In the genomic region with DNA sequence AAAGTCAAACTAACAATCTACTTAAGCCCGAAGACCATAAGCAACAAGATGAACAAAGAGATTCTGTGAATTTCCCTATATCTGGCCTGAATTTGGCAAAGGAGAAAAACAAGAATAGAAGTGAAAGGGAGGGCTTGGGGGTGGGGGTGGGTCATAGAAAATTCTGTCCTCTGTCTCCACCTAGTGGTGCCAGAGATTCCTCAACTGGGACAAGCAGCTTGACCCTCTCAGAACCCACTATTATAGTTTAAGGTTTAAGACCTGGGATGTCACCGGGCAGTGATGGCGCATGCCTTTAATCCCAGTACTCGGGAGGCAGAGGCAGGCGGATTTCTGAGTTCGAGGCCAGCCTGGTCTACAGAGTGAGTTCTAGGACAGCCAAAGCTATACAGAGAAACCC, we compare ENCODE assay signal across 8 mouse cellular contexts. TPM values are rescaled to one million over a fixed set of nuclear protein-coding genes. Genes with fewer than 3 reads are reported as not detected.
DNase-seq lines count a peak whose midpoint lies in the region; ATAC-seq and TF ChIP-seq lines count a peak whose summit lies in the region.

No protein-coding gene starts in this region.

- DNase-seq in cerebellum, adult 11 months, result peak; percentile 18
- DNase-seq in cerebellum, adult 9-10 months, result no peak
- peak; percentile 89 for DNase-seq in midbrain, embryonic 11.5 days (ENCODE audit: low spot score, missing footprints)
- DNase-seq in midbrain, embryonic 10.5 days (ENCODE audit: low spot score), result no peak
- DNase-seq in heart, postnatal 0 days (ENCODE audit: low spot score), result peak; percentile 34
- DNase-seq in liver, postnatal 0 days, result peak; percentile 63
- DNase-seq in stomach, postnatal 0 days (ENCODE audit: low spot score), result peak; percentile 56

- no peaks in the 10 kb centered on the region for H3K4me1 ChIP-seq in midbrain, embryonic 11.5 days (ENCODE audit: control insufficient read depth, insufficient read depth, low read length)
- no peaks in the 10 kb centered on the region for H3K4me1 ChIP-seq in midbrain, embryonic 10.5 days
- peaks cover 52% of the 10 kb centered on the region for H3K4me1 ChIP-seq in bone marrow macrophage, adult 2 months (ENCODE audit: control insufficient read depth, insufficient read depth, low read length)
- H3K4me1 ChIP-seq in heart, postnatal 0 days (ENCODE audit: control insufficient read depth, insufficient read depth), result no peaks in the 10 kb centered on the region
- H3K4me1 ChIP-seq in liver, postnatal 0 days (ENCODE audit: insufficient read depth), result peaks cover 6% of the 10 kb centered on the region; the same call in 1 of the 2 replicates
- H3K4me1 ChIP-seq in stomach, postnatal 0 days (replicated peaks; ENCODE audit: control insufficient read depth, insufficient read depth), result no peaks in the 10 kb centered on the region

- ATAC-seq in midbrain, embryonic 11.5 days (ENCODE audit: low FRiP score), result no peak
- ATAC-seq in heart, postnatal 0 days (ENCODE audit: insufficient read depth, low read depth), result peak; percentile 67; the same call in 1 of the 2 replicates
- peak; percentile 55; the same call in 1 of the 2 replicates for ATAC-seq in liver, postnatal 0 days
- ATAC-seq in stomach, postnatal 0 days (ENCODE audit: low FRiP score, low TSS enrichment), result no peak; the same call in 1 of the 2 replicates

- no peak overlapping the region for H3K4me2 ChIP-seq in midbrain, embryonic 11.5 days
- no peak overlapping the region for H3K4me2 ChIP-seq in heart, postnatal 0 days (ENCODE audit: low read depth, low read length)
- no peak overlapping the region for H3K4me2 ChIP-seq in liver, postnatal 0 days (ENCODE audit: low read depth, low read length)
- no peak overlapping the region for H3K4me2 ChIP-seq in stomach, postnatal 0 days (replicated peaks; ENCODE audit: low read depth)

- no peak overlapping the region for H3K9ac ChIP-seq in midbrain, embryonic 11.5 days (ENCODE audit: low read length)
- no peak overlapping the region for H3K9ac ChIP-seq in heart, postnatal 0 days (replicated peaks; ENCODE audit: low read depth, low read length)
- H3K9ac ChIP-seq in liver, postnatal 0 days (replicated peaks), result no peak overlapping the region
- no peak overlapping the region for H3K9ac ChIP-seq in stomach, postnatal 0 days (ENCODE audit: low read length)

- H3K4me3 ChIP-seq in midbrain, embryonic 11.5 days (ENCODE audit: low read depth, low read length), result no peak overlapping the region
- no peak overlapping the region for H3K4me3 ChIP-seq in midbrain, embryonic 10.5 days
- H3K4me3 ChIP-seq in bone marrow macrophage, adult 2 months (ENCODE audit: insufficient read depth, low read length), result no peak overlapping the region
- no peak overlapping the region for H3K4me3 ChIP-seq in heart, postnatal 0 days (ENCODE audit: low read depth, low read length)
- no peak overlapping the region for H3K4me3 ChIP-seq in liver, postnatal 0 days (ENCODE audit: low read depth, low read length)
- H3K4me3 ChIP-seq in stomach, postnatal 0 days (ENCODE audit: low read depth, low read length), result no peak overlapping the region

- TF ChIP-seq CTCF in bone marrow macrophage, adult 2 months (IDR thresholded peaks at IDR 0.05; ENCODE audit: low read depth, low read length), result peak; percentile 82
- peak; percentile 63 for TF ChIP-seq CTCF in heart, postnatal 0 days (IDR thresholded peaks at IDR 0.05; ENCODE audit: low read depth)
- peak; percentile 74 for TF ChIP-seq CTCF in liver, postnatal 0 days (IDR thresholded peaks at IDR 0.05; ENCODE audit: low read depth)
- peak; percentile 76 for TF ChIP-seq CTCF in stomach, postnatal 0 days (IDR thresholded peaks at IDR 0.05; ENCODE audit: low read depth)

- no peaks in the 10 kb centered on the region for H3K27me3 ChIP-seq in midbrain, embryonic 11.5 days (ENCODE audit: control insufficient read depth, insufficient read depth, low read length)
- H3K27me3 ChIP-seq in midbrain, embryonic 10.5 days (ENCODE audit: low read depth, poor library complexity, severe bottlenecking), result no peaks in the 10 kb centered on the region
- H3K27me3 ChIP-seq in heart, postnatal 0 days (ENCODE audit: control insufficient read depth, insufficient read depth, low read length), result no peaks in the 10 kb centered on the region
- no peaks in the 10 kb centered on the region for H3K27me3 ChIP-seq in liver, postnatal 0 days (ENCODE audit: insufficient read depth, low read length)
- no peaks in the 10 kb centered on the region for H3K27me3 ChIP-seq in stomach, postnatal 0 days (ENCODE audit: control insufficient read depth, insufficient read depth, low read length)

- TF ChIP-seq EP300 in heart, postnatal 0 days (IDR thresholded peaks at IDR 0.05; ENCODE audit: low read depth), result no peak
- TF ChIP-seq EP300 in liver, postnatal 0 days (IDR thresholded peaks at IDR 0.05; ENCODE audit: low read depth), result no peak
- no peak for TF ChIP-seq EP300 in stomach, postnatal 0 days (optimal IDR thresholded peaks at IDR 0.05)

- no peaks in the 10 kb centered on the region for H3K9me3 ChIP-seq in midbrain, embryonic 11.5 days (ENCODE audit: control insufficient read depth, low read length)
- no peaks in the 10 kb centered on the region for H3K9me3 ChIP-seq in midbrain, embryonic 10.5 days (replicated peaks)
- H3K9me3 ChIP-seq in heart, postnatal 0 days (replicated peaks; ENCODE audit: control insufficient read depth, low read length), result no peaks in the 10 kb centered on the region
- H3K9me3 ChIP-seq in liver, postnatal 0 days (ENCODE audit: low read length), result no peaks in the 10 kb centered on the region
- no peaks in the 10 kb centered on the region for H3K9me3 ChIP-seq in stomach, postnatal 0 days (ENCODE audit: control insufficient read depth, low read length)

- no peaks in the 10 kb centered on the region for H3K36me3 ChIP-seq in midbrain, embryonic 11.5 days (ENCODE audit: control insufficient read depth, insufficient read depth, low read length)
- no peaks in the 10 kb centered on the region for H3K36me3 ChIP-seq in midbrain, embryonic 10.5 days
- no peaks in the 10 kb centered on the region for H3K36me3 ChIP-seq in heart, postnatal 0 days (replicated peaks; ENCODE audit: control insufficient read depth, insufficient read depth, low read length)
- no peaks in the 10 kb centered on the region for H3K36me3 ChIP-seq in liver, postnatal 0 days (replicated peaks; ENCODE audit: insufficient read depth, low read length)
- no peaks in the 10 kb centered on the region for H3K36me3 ChIP-seq in stomach, postnatal 0 days (ENCODE audit: control insufficient read depth, insufficient read depth, low read length)

- TF ChIP-seq POLR2A in bone marrow macrophage, adult 2 months (IDR thresholded peaks at IDR 0.05; ENCODE audit: borderline replicate concordance, low read depth, low read length), result no peak

- H3K27ac ChIP-seq in midbrain, embryonic 11.5 days (ENCODE audit: low read depth, low read length), result no peak overlapping the region
- no peak overlapping the region for H3K27ac ChIP-seq in midbrain, embryonic 10.5 days (replicated peaks)
- no peak overlapping the region for H3K27ac ChIP-seq in bone marrow macrophage, adult 2 months (ENCODE audit: insufficient read depth, low read depth, low read length)
- H3K27ac ChIP-seq in heart, postnatal 0 days (ENCODE audit: low read depth), result no peak overlapping the region
- H3K27ac ChIP-seq in liver, postnatal 0 days (ENCODE audit: low read depth), result no peak overlapping the region
- no peak overlapping the region for H3K27ac ChIP-seq in stomach, postnatal 0 days (replicated peaks)

- WGBS in midbrain, embryonic 11.5 days, result 67% methylated on average over 6 of the region's 6 CpGs
- WGBS in midbrain, embryonic 10.5 days, result 70% methylated on average over 6 of the region's 6 CpGs
- 52% methylated on average over 6 of the region's 6 CpGs for WGBS in heart, postnatal 0 days
- WGBS in liver, postnatal 0 days (ENCODE audit: insufficient replicate concordance), result 55% methylated on average over 6 of the region's 6 CpGs
- WGBS in stomach, postnatal 0 days, result 49% methylated on average over 6 of the region's 6 CpGs

RNA-seq across cellular contexts. Expression of a gene that starts 12.6 kb away (rescaled TPM):
- polyA plus RNA-seq in midbrain, embryonic 11.5 days (2014; fragmentation: Nextera tagmentation; extraction: Ambion mirVana), result 46.9 and 51.0 TPM in 2 replicates
- polyA plus RNA-seq in midbrain, embryonic 10.5 days (2016; fragmentation: Nextera tagmentation; extraction: Ambion mirVana), result 55.5 and 65.1 TPM in 2 replicates
- polyA plus RNA-seq in bone marrow macrophage, adult 2 months (2012; ENCODE audit: insufficient read depth, insufficient read length, missing spikeins), result 76.7 and 76.8 TPM in 2 replicates
- 50.0 and 56.3 TPM in 2 replicates for total RNA-seq in heart, postnatal 0 days (2014; rRNA removed; ENCODE audit: low replicate concordance)
- polyA plus RNA-seq in heart, postnatal 0 days (2015; fragmentation: Nextera tagmentation; extraction: Ambion mirVana), result 33.5 and 36.7 TPM in 2 replicates
- 5.8 and 7.9 TPM in 2 replicates for polyA plus RNA-seq in liver, postnatal 0 days (2015; fragmentation: Nextera tagmentation; extraction: Ambion mirVana)
- polyA plus RNA-seq in stomach, postnatal 0 days (2015; fragmentation: Nextera tagmentation; extraction: Ambion mirVana), result 18.2 and 18.7 TPM in 2 replicates

RNA-seq across cellular contexts. Expression of a gene that starts 37.0 kb away (rescaled TPM):
- polyA plus RNA-seq in midbrain, embryonic 11.5 days (2014; fragmentation: Nextera tagmentation; extraction: Ambion mirVana), result 75.4 and 79.1 TPM in 2 replicates
- polyA plus RNA-seq in midbrain, embryonic 10.5 days (2016; fragmentation: Nextera tagmentation; extraction: Ambion mirVana), result 70.8 and 81.2 TPM in 2 replicates
- 7.7 TPM in 2 replicates for polyA plus RNA-seq in bone marrow macrophage, adult 2 months (2012; ENCODE audit: insufficient read depth, insufficient read length, missing spikeins)
- total RNA-seq in heart, postnatal 0 days (2014; rRNA removed; ENCODE audit: low replicate concordance), result 7.4 and 8.0 TPM in 2 replicates
- polyA plus RNA-seq in heart, postnatal 0 days (2015; fragmentation: Nextera tagmentation; extraction: Ambion mirVana), result 10.1 and 10.6 TPM in 2 replicates
- 135 and 136 TPM in 2 replicates for polyA plus RNA-seq in liver, postnatal 0 days (2015; fragmentation: Nextera tagmentation; extraction: Ambion mirVana)
- polyA plus RNA-seq in stomach, postnatal 0 days (2015; fragmentation: Nextera tagmentation; extraction: Ambion mirVana), result 28.2 and 29.7 TPM in 2 replicates

RNA-seq across cellular contexts. Expression of a gene that starts 58.4 kb away (rescaled TPM):
- 61.2 and 65.5 TPM in 2 replicates for polyA plus RNA-seq in midbrain, embryonic 11.5 days (2014; fragmentation: Nextera tagmentation; extraction: Ambion mirVana)
- polyA plus RNA-seq in midbrain, embryonic 10.5 days (2016; fragmentation: Nextera tagmentation; extraction: Ambion mirVana), result 54.9 and 57.9 TPM in 2 replicates
- polyA plus RNA-seq in bone marrow macrophage, adult 2 months (2012; ENCODE audit: insufficient read depth, insufficient read length, missing spikeins), result 23.0 and 23.3 TPM in 2 replicates
- 11.9 and 17.2 TPM in 2 replicates for total RNA-seq in heart, postnatal 0 days (2014; rRNA removed; ENCODE audit: low replicate concordance)
- 15.9 and 16.0 TPM in 2 replicates for polyA plus RNA-seq in heart, postnatal 0 days (2015; fragmentation: Nextera tagmentation; extraction: Ambion mirVana)
- 7.8 and 8.3 TPM in 2 replicates for polyA plus RNA-seq in liver, postnatal 0 days (2015; fragmentation: Nextera tagmentation; extraction: Ambion mirVana)
- polyA plus RNA-seq in stomach, postnatal 0 days (2015; fragmentation: Nextera tagmentation; extraction: Ambion mirVana), result 18.3 and 21.0 TPM in 2 replicates

Comparison
In these comparisons a context has a peak if more than half of its experiments do, and no peak if none do; other contexts are left out.
1. DNase-seq: peak in cerebellum, adult 11 months (single experiment), midbrain, embryonic 11.5 days (single experiment), heart, postnatal 0 days (single experiment), liver, postnatal 0 days (single experiment) and stomach, postnatal 0 days (single experiment); none in cerebellum, adult 9-10 months (single experiment) and midbrain, embryonic 10.5 days (single experiment).
2. ATAC-seq: peak in heart, postnatal 0 days (single experiment) and liver, postnatal 0 days (single experiment); none in midbrain, embryonic 11.5 days (single experiment) and stomach, postnatal 0 days (single experiment).
3. Peak in every context shown above with its lines, with median percentiles within 50 percentile points of each other: CTCF ChIP-seq.